In the genomic region with DNA sequence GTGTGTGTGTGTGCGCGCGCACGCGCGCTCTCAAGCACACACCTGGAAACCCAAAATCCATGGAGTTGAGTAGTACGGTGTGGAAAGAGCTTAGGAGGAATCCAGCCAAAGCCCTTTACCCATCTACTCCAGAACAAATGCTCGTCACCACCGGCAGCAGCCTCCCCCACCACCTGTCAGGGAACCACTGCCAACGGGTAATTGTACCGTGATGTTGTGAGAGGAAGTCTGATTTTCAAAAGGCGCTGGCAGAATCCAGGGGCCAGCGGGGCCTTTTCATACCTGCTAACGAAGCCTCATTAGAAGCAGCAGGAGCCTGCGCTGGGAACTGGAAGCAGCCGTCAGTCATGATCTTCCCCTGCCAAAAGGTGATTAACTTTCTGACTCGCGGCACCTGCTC, we compare ENCODE assay signal across 9 mouse cellular contexts. TPM values are rescaled to one million over a fixed set of nuclear protein-coding genes. Genes with fewer than 3 reads are reported as not detected.
DNase-seq lines count a peak whose midpoint lies in the region; ATAC-seq and TF ChIP-seq lines count a peak whose summit lies in the region.
"Had no signal": no experiment of that assay in that cellular context is flagged by ENCODE, and none has a peak within 500 bp of the region (broad histone marks: within the 10 kb centered on the region; RNA-seq: fewer than 3 reads in every experiment).

No protein-coding gene starts in this region.

- H3K27ac ChIP-seq in limb, embryonic 14.5 days (replicated peaks; ENCODE audit: low read depth, low read length), result no peak overlapping the region

- no peaks in the 10 kb centered on the region for H3K4me1 ChIP-seq in limb, embryonic 14.5 days (ENCODE audit: control insufficient read depth, insufficient read depth, low read length)

- peak; percentile 16 for DNase-seq in CD4-positive, CD25-positive, alpha-beta regulatory T cell, adult 2 months (ENCODE audit: low read depth, low spot score)
- peak; percentile 17 for DNase-seq in right cerebral cortex, postnatal 4 days
- no peak for DNase-seq in right cerebral cortex, postnatal 36 days (ENCODE audit: low spot score in 2 of 2)
- no peak for DNase-seq in limb, embryonic 14.5 days (ENCODE audit: low spot score)
- no peak for DNase-seq in embryo, embryonic 11 days
- no peak for DNase-seq in frontal cortex, postnatal 25 days (ENCODE audit: low spot score in 2 of 2)
- DNase-seq in lung, postnatal 14 days, result no peak
- DNase-seq: lung, postnatal 10 days had no signal

- no peak overlapping the region for H3K4me3 ChIP-seq in limb, embryonic 14.5 days (replicated peaks; ENCODE audit: low read length)

- H3K36me3 ChIP-seq in limb, embryonic 14.5 days (ENCODE audit: control insufficient read depth, insufficient read depth, low read length), result no peaks in the 10 kb centered on the region

- H3K9me3 ChIP-seq in limb, embryonic 14.5 days (ENCODE audit: control insufficient read depth, low read length), result no peaks in the 10 kb centered on the region

- H3K4me2 ChIP-seq in limb, embryonic 14.5 days (replicated peaks; ENCODE audit: low read depth, low read length, severe bottlenecking), result no peak overlapping the region

- no peaks in the 10 kb centered on the region for H3K27me3 ChIP-seq in limb, embryonic 14.5 days (ENCODE audit: control insufficient read depth, insufficient read depth, low read length)

- TF ChIP-seq POLR2A in limb, embryonic 14.5 days (IDR thresholded peaks at IDR 0.05; ENCODE audit: borderline replicate concordance, extremely low read depth, insufficient read depth, insufficient read length), result no peak

- H3K9ac ChIP-seq in limb, embryonic 14.5 days (ENCODE audit: low read depth, low read length, severe bottlenecking), result no peak overlapping the region

- WGBS in limb, embryonic 14.5 days, result 39% methylated on average over 18 of the region's 18 CpGs

- no peak for ATAC-seq in CD4-positive, CD25-positive, alpha-beta regulatory T cell, adult 4 months
- ATAC-seq in limb, embryonic 14.5 days (ENCODE audit: low FRiP score, low read depth), result peak; percentile 19; the same call in 1 of the 2 replicates

RNA-seq across cellular contexts. Expression of a gene that starts 57.2 kb away (rescaled TPM):
- polyA plus RNA-seq in CD4-positive, CD25-positive, alpha-beta regulatory T cell, adult 4 months (2017; shearing (Covaris generic)), result 100 to 1,000 TPM in 1 of 2 experiments, 10 to 100 TPM in 1; 97.5 to 227 TPM
- polyA plus RNA-seq in limb, embryonic 14.5 days (2012; rRNA removed), result 80.7 and 83.7 TPM in 2 replicates
- 89.0 and 90.2 TPM in 2 replicates for polyA plus RNA-seq in limb, embryonic 14.5 days (2014; fragmentation: Nextera tagmentation; extraction: Ambion mirVana)

RNA-seq across cellular contexts. Expression of a gene that starts 57.4 kb away (rescaled TPM):
- 1 to 10 TPM in 1 of 2 experiments, under 1 TPM in 1; 0.54 to 4.1 TPM for polyA plus RNA-seq in CD4-positive, CD25-positive, alpha-beta regulatory T cell, adult 4 months (2017; shearing (Covaris generic))
- polyA plus RNA-seq in limb, embryonic 14.5 days (2012; rRNA removed), result 0.65 and 1.0 TPM in 2 replicates
- 1.4 and 1.9 TPM in 2 replicates for polyA plus RNA-seq in limb, embryonic 14.5 days (2014; fragmentation: Nextera tagmentation; extraction: Ambion mirVana)

Comparison
In these comparisons a context has a peak if more than half of its experiments do, and no peak if none do; other contexts are left out.
1. DNase-seq: peak in CD4-positive, CD25-positive, alpha-beta regulatory T cell, adult 2 months (single experiment) and right cerebral cortex, postnatal 4 days (single experiment); none in right cerebral cortex, postnatal 36 days (0 of 2), limb, embryonic 14.5 days (single experiment), embryo, embryonic 11 days (single experiment), frontal cortex, postnatal 25 days (0 of 2) and lung, postnatal 14 days (single experiment).